Mouse (Mus musculus) cerebellum, adult 2 months (tissue): ENCODE measurements around the gene Kcnd3.

Experiments used
- CTCF ChIP-seq: fragments of 200-500 bp; IDR thresholded peaks from 2 replicates; pipeline ENCODE4 v1.5.1; 2011; ENCODE audit warnings: low read depth, mild to moderate bottlenecking, control low read depth, low read length, moderate library complexity, borderline replicate concordance; ENCODE audit not compliant: insufficient read depth
- POLR2A ChIP-seq: fragments of 200-500 bp; IDR thresholded peaks from 2 replicates; pipeline ENCODE4 v1.6.1; 2011; ENCODE audit warnings: low read length, control low read depth, borderline replicate concordance; ENCODE audit not compliant: insufficient read depth

- TF ChIP-seq POLR2A (no peak), CTCF (no peak)
Measured at GRCm38 (mm10) chr3:105404077-105404446, 48.1 kb upstream of the Kcnd3 start.
